In the genomic region with DNA sequence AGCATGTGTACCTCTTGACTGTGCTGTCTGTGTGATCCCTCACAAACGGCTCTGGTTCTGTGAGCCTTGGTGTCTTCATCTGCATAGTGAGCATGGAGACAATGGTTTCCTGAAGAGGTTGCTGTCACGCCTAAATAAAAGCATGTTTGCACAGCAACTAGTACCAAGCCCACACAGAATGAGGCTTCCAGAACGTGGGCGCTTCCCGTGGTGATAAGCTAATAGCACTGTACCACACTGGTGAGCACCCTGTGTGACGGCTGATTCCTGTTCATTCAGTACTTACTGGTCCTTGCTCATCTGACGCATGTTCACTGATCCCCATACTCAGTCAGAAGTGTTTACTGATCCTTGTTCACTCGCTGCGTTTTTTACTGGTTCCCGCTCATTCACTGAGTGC, we compare ENCODE assay signal across 34 mouse cellular contexts. TPM values are rescaled to one million over a fixed set of nuclear protein-coding genes. Genes with fewer than 3 reads are reported as not detected.
DNase-seq lines count a peak whose midpoint lies in the region; ATAC-seq lines count a peak whose summit lies in the region.
"Had no signal": no experiment of that assay in that cellular context is flagged by ENCODE, and none has a peak within 500 bp of the region (broad histone marks: within the 10 kb centered on the region; RNA-seq: fewer than 3 reads in every experiment).

No protein-coding gene starts in this region.

- H3K27me3 ChIP-seq in forebrain, embryonic 16.5 days (replicated peaks; ENCODE audit: control insufficient read depth, insufficient read depth, low read length) = peaks cover 3% of the 10 kb centered on the region; the same call in 1 of the 2 replicates
- H3K27me3 ChIP-seq: CH12.LX; embryonic facial prominence, embryonic 12.5 days had no signal

- H3K27ac ChIP-seq in forebrain, embryonic 16.5 days (ENCODE audit: low read length) = no peak overlapping the region
- H3K27ac ChIP-seq: embryonic facial prominence, embryonic 12.5 days; forebrain, embryonic 12.5 days; forebrain, embryonic 15.5 days; heart, adult 2 months; heart, embryonic 10.5 days; heart, embryonic 13.5 days; hindbrain, embryonic 14.5 days; hindbrain, postnatal 0 days had no signal

- ATAC-seq in forebrain, embryonic 16.5 days = no peak
- ATAC-seq: forebrain, embryonic 15.5 days; hindbrain, postnatal 0 days; inflammation-experienced regulatory T-cells, adult 6 months; Patski had no signal

- peaks cover 8% of the 10 kb centered on the region; the same call in 1 of the 2 replicates for H3K4me1 ChIP-seq in forebrain, embryonic 16.5 days (replicated peaks; ENCODE audit: control insufficient read depth, insufficient read depth, low read length)
- H3K4me1 ChIP-seq: embryonic facial prominence, embryonic 12.5 days; heart, embryonic 10.5 days; heart, embryonic 13.5 days had no signal

- no peak overlapping the region for H3K4me3 ChIP-seq in forebrain, embryonic 16.5 days (replicated peaks; ENCODE audit: low read length)
- H3K4me3 ChIP-seq: embryonic facial prominence, embryonic 12.5 days; erythroblast, embryonic 14.5 days; forebrain, embryonic 12.5 days; forebrain, embryonic 15.5 days; heart, adult 2 months; heart, embryonic 10.5 days; heart, embryonic 13.5 days had no signal

- H3K9ac ChIP-seq in forebrain, embryonic 16.5 days (replicated peaks; ENCODE audit: low read depth, low read length) = no peak overlapping the region
- H3K9ac ChIP-seq: embryonic facial prominence, embryonic 12.5 days; forebrain, embryonic 12.5 days; forebrain, embryonic 15.5 days; heart, embryonic 13.5 days; hindbrain, embryonic 14.5 days had no signal

- H3K9me3 ChIP-seq in forebrain, embryonic 16.5 days (ENCODE audit: control insufficient read depth, low read length) = no peaks in the 10 kb centered on the region
- H3K9me3 ChIP-seq: embryonic facial prominence, embryonic 12.5 days; forebrain, embryonic 12.5 days; forebrain, embryonic 15.5 days; G1E; heart, embryonic 10.5 days; heart, embryonic 13.5 days had no signal

- 83% methylated on average over 10 of the region's 10 CpGs for WGBS in forebrain, embryonic 16.5 days

- DNase-seq in layer of hippocampus, adult 18-20 months (ENCODE audit: low spot score in 2 of 2) = peak; percentile 22 to 64
- no peak for DNase-seq in layer of hippocampus, adult 11-12 months (ENCODE audit: low spot score)
- peak; percentile 72 for DNase-seq in brain, adult 2 months (ENCODE audit: low read depth, low spot score)
- peak; percentile 11 to 24 for DNase-seq in layer of hippocampus, postnatal 36 days
- DNase-seq in right cerebral cortex, adult 18-20 months = no peak
- DNase-seq: adrenal gland, postnatal 10 days; adrenal gland, postnatal 36 days; B cell, adult 2 months; cerebellum, adult 11 months; cerebellum, adult 2 months; cerebellum, postnatal 10 days; cerebellum, postnatal 36 days; gastrocnemius, postnatal 10 days; gastrocnemius, postnatal 36 days; heart, adult 2 months; heart, postnatal 14 days; heart, postnatal 4 days had no signal

- H3K36me3 ChIP-seq in forebrain, embryonic 16.5 days (ENCODE audit: control insufficient read depth, insufficient read depth) = no peaks in the 10 kb centered on the region
- H3K36me3 ChIP-seq: embryonic facial prominence, embryonic 12.5 days; forebrain, embryonic 12.5 days; forebrain, embryonic 15.5 days; G1E; heart, embryonic 10.5 days; heart, embryonic 13.5 days had no signal

- H3K4me2 ChIP-seq in forebrain, embryonic 16.5 days (ENCODE audit: low read length) = no peak overlapping the region
- H3K4me2 ChIP-seq: embryonic facial prominence, embryonic 12.5 days; forebrain, embryonic 12.5 days; forebrain, embryonic 15.5 days; heart, embryonic 13.5 days; hindbrain, embryonic 14.5 days had no signal

RNA-seq across cellular contexts. Expression of a gene that starts 2.4 kb away (rescaled TPM):
- total RNA-seq in layer of hippocampus, adult 18-20 months (2021) = not detected
- not detected for total RNA-seq in layer of hippocampus, postnatal 36 days (2021)
- 3.9 TPM in 1 of 2 replicates, not detected in the other for polyA plus RNA-seq in forebrain, embryonic 16.5 days (2015; fragmentation: Nextera tagmentation; extraction: Ambion mirVana)
- total RNA-seq: CH12.LX; G1E; gastrocnemius, postnatal 36 days; granulocyte monocyte progenitor cell, adult 5-6 weeks; heart, adult 2 months; heart, postnatal 14 days; heart, postnatal 4 days; hindbrain, postnatal 0 days had no signal
- polyA plus RNA-seq: cerebellum, adult 2 months; cortical plate, adult 2 months; erythroblast, embryonic 14.5 days; forebrain, embryonic 12.5 days; G1E; heart, adult 2 months; heart, embryonic 10.5 days; hindbrain, embryonic 11.5 days; hindbrain, embryonic 14.5 days; inflammation-experienced regulatory T-cells, adult 6 months; Patski had no signal

RNA-seq across cellular contexts. Expression of a gene that starts 26.6 kb away (rescaled TPM):
- total RNA-seq in layer of hippocampus, adult 18-20 months (2021) = 1 to 10 TPM; 1.1 to 1.8 TPM
- total RNA-seq in layer of hippocampus, postnatal 36 days (2021) = under 1 TPM in 1 of 2 experiments, not detected in 1; 0.91 TPM
- polyA plus RNA-seq in forebrain, embryonic 16.5 days (2015; fragmentation: Nextera tagmentation; extraction: Ambion mirVana) = 1.1 and 2.2 TPM in 2 replicates
- total RNA-seq: CH12.LX had no signal
- polyA plus RNA-seq: embryonic facial prominence, embryonic 12.5 days; erythroblast, embryonic 14.5 days; forebrain, embryonic 12.5 days; G1E; inflammation-experienced regulatory T-cells, adult 6 months had no signal

RNA-seq across cellular contexts. Expression of a gene that starts 33.4 kb away (rescaled TPM):
- total RNA-seq in layer of hippocampus, adult 18-20 months (2021) = not detected
- not detected for total RNA-seq in layer of hippocampus, postnatal 36 days (2021)
- 0.14 TPM in 1 of 2 replicates, not detected in the other for polyA plus RNA-seq in forebrain, embryonic 16.5 days (2015; fragmentation: Nextera tagmentation; extraction: Ambion mirVana)
- total RNA-seq: heart, adult 2 months; heart, postnatal 4 days had no signal
- polyA plus RNA-seq: embryonic facial prominence, embryonic 12.5 days; erythroblast, embryonic 14.5 days; forebrain, embryonic 12.5 days; heart, embryonic 13.5 days; hindbrain, embryonic 14.5 days; Patski had no signal

RNA-seq across cellular contexts. Expression of a gene that starts 38.9 kb away (rescaled TPM):
- total RNA-seq in layer of hippocampus, adult 18-20 months (2021) = 10 to 100 TPM in 1 of 2 experiments, 1 to 10 TPM in 1; 6.9 to 10.1 TPM
- 1 to 10 TPM; 6.4 to 9.7 TPM for total RNA-seq in layer of hippocampus, postnatal 36 days (2021)
- polyA plus RNA-seq in forebrain, embryonic 16.5 days (2015; fragmentation: Nextera tagmentation; extraction: Ambion mirVana) = 2.2 and 2.3 TPM in 2 replicates

RNA-seq across cellular contexts. Expression of a gene that starts 46.7 kb away (rescaled TPM):
- not detected for total RNA-seq in layer of hippocampus, adult 18-20 months (2021)
- not detected for total RNA-seq in layer of hippocampus, postnatal 36 days (2021)
- polyA plus RNA-seq in forebrain, embryonic 16.5 days (2015; fragmentation: Nextera tagmentation; extraction: Ambion mirVana) = 0.68 and 1.1 TPM in 2 replicates
- total RNA-seq: adrenal gland, postnatal 10 days; G1E; gastrocnemius, adult 18-20 months; gastrocnemius, postnatal 10 days; gastrocnemius, postnatal 36 days; granulocyte monocyte progenitor cell, adult 5-6 weeks; heart, adult 2 months; heart, postnatal 14 days; heart, postnatal 4 days; hindbrain, postnatal 0 days had no signal
- polyA plus RNA-seq: cerebellum, adult 2 months; cortical plate, adult 2 months; erythroblast, embryonic 14.5 days; G1E had no signal

Comparison
In these comparisons a context has a peak if more than half of its experiments do, and no peak if none do; other contexts are left out.
1. DNase-seq: peak in layer of hippocampus, adult 18-20 months (2 of 2), brain, adult 2 months (single experiment) and layer of hippocampus, postnatal 36 days (2 of 2); none in layer of hippocampus, adult 11-12 months (single experiment) and right cerebral cortex, adult 18-20 months (single experiment).